ENCODE assay signal across 8 mouse cellular contexts in the genomic region with DNA sequence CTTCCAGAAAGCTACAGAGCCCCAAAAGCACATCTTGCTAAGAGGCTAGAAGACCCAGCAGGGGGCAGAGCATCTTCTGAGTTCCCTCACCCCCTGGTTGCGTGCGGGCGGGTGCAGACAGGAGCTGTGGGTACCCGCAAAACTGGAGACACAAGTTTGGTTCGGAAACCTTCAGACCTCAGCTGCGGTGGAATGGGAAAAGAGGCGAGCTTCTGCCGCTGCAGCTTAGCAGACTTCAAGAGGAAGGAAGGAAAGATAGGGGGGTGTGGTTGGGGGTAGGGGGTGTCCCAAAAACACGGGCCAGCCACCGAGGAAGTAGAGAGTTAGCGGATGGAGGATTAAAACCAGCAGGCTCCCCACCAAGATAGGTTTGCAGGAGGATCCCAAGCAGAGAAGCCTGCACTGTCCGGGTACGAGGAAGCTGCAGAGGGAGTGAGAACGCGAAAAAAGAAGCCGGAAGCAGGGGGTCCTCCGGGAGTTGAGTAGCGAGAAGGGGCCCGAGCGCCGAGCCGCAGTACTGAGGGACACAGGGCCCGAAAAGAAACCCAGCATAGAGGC. TPM values are rescaled to one million over a fixed set of nuclear protein-coding genes. Genes with fewer than 3 reads are reported as not detected.
DNase-seq lines count a peak whose midpoint lies in the region; ATAC-seq and TF ChIP-seq lines count a peak whose summit lies in the region.

No protein-coding gene starts in this region.

- peak overlapping the region; percentile 72 to 93 (median 82) for H3K4me3 ChIP-seq in CH12.LX (replicated peaks in 1 of 3; ENCODE audit: low read depth in 2 of 3, low read length in 2 of 3, poor library complexity in 1 of 3)
- peak overlapping the region; percentile 81 for H3K4me3 ChIP-seq in bone marrow, adult 2 months (replicated peaks; ENCODE audit: control insufficient read depth, low read depth, low read length)
- H3K4me3 ChIP-seq in embryonic fibroblast, embryonic 13.5 days (ENCODE audit: insufficient read depth, low read length): peak overlapping the region; percentile 71
- peak overlapping the region; percentile 94 for H3K4me3 ChIP-seq in heart, embryonic 16.5 days (ENCODE audit: low read length)

- TF ChIP-seq EP300 in CH12.LX (IDR thresholded peaks at IDR 0.05; ENCODE audit: low read length): 0 out of 2 replicates have a peak, but pooled peaks have one; percentile 34

- peak in 1 of 2 experiments; percentile 72; a peak in 2 of 4 replicates for TF ChIP-seq CTCF in CH12.LX (conservative IDR thresholded peaks at IDR 0.05 in 1 of 2, IDR thresholded peaks at IDR 0.05 in 1 of 2; ENCODE audit: low read depth in 2 of 2, low read length in 2 of 2)
- peak; percentile 58 for TF ChIP-seq CTCF in bone marrow, adult 2 months (IDR thresholded peaks at IDR 0.05; ENCODE audit: control insufficient read depth, insufficient read depth, low read length)
- TF ChIP-seq CTCF in embryonic fibroblast, embryonic 13.5 days (IDR thresholded peaks at IDR 0.05; ENCODE audit: borderline replicate concordance, insufficient read depth, low read length): no peak

- H3K36me3 ChIP-seq in CH12.LX (replicated peaks in 1 of 2; ENCODE audit: control insufficient read depth in 1 of 2, insufficient read depth in 1 of 2, low read length in 1 of 2): peaks cover 16 to 36% of the 10 kb centered on the region in 2 experiments
- H3K36me3 ChIP-seq in heart, embryonic 16.5 days (ENCODE audit: control insufficient read depth, insufficient read depth): no peaks in the 10 kb centered on the region

- in situ Hi-C loops in CH12.LX (cut with MboI; ENCODE audit: low pct_ligation_motif_present, low pct_unique_long_range_greater_than_20kb, low sequenced_read_pairs): loop anchor here (5.0 kb wide), 1 partner anchor 64 kb away; no protein-coding TSS in a partner anchor

- peak; percentile 19 for ATAC-seq in heart, embryonic 16.5 days (replicated peaks; ENCODE audit: extremely low read depth, insufficient read depth, low FRiP score)

- WGBS in bone marrow, adult 2 months: under 1% methylated on average over 23 of the region's 23 CpGs
- WGBS in heart, embryonic 16.5 days: 0% methylated on average over 23 of the region's 23 CpGs

- DNase-seq in CH12.LX (ENCODE audit: extremely low read depth): peak; percentile 71
- peak; percentile 76 to 81 for DNase-seq in kidney, postnatal 4 days
- peak; percentile 78 for DNase-seq in lung, postnatal 10 days
- peak; percentile 29 for DNase-seq in ovary, postnatal 14 days (ENCODE audit: low spot score)
- DNase-seq in thymus, postnatal 4 days: peak; percentile 87

- peaks cover 9 to 38% of the 10 kb centered on the region in 2 experiments for H3K4me1 ChIP-seq in CH12.LX (ENCODE audit: control insufficient read depth in 1 of 2, insufficient read depth in 2 of 2)
- H3K4me1 ChIP-seq in bone marrow, adult 2 months (ENCODE audit: control insufficient read depth, insufficient read depth, low read length): peaks cover 2% of the 10 kb centered on the region; the same call in 1 of the 2 replicates
- H3K4me1 ChIP-seq in embryonic fibroblast, embryonic 13.5 days (ENCODE audit: control insufficient read depth, insufficient read depth, low read length): 0 out of 2 replicates have a peak, but pooled peaks cover 2% of the 10 kb centered on the region
- H3K4me1 ChIP-seq in heart, embryonic 16.5 days (ENCODE audit: control insufficient read depth, insufficient read depth, low read length): peaks cover 6% of the 10 kb centered on the region; the same call in 1 of the 2 replicates

- H3K9me3 ChIP-seq in CH12.LX (replicated peaks; ENCODE audit: low read length): peaks cover 4% of the 10 kb centered on the region
- no peaks in the 10 kb centered on the region for H3K9me3 ChIP-seq in heart, embryonic 16.5 days (replicated peaks; ENCODE audit: control insufficient read depth, low read length)

- 0 out of 2 replicates have a peak, but pooled peaks have one; percentile 32 for TF ChIP-seq POLR2A in CH12.LX (IDR thresholded peaks at IDR 0.05; ENCODE audit: low read depth, low read length)
- no peak for TF ChIP-seq POLR2A in bone marrow, adult 2 months (IDR thresholded peaks at IDR 0.05; ENCODE audit: borderline replicate concordance, control insufficient read depth, low read depth, low read length)
- no peak for TF ChIP-seq POLR2A in embryonic fibroblast, embryonic 13.5 days (IDR thresholded peaks at IDR 0.05; ENCODE audit: low read depth, low read length)

- peaks cover 17% of the 10 kb centered on the region for H3K79me2 ChIP-seq in CH12.LX (replicated peaks; ENCODE audit: control insufficient read depth, extremely low read depth, insufficient read depth, poor library complexity, severe bottlenecking)

- dilution Hi-C loops in CH12.LX (cut with MboI; ENCODE audit: extremely low pct_ligation_motif_present, extremely low pct_unique_long_range_greater_than_20kb, low sequenced_read_pairs): no loop called here

- peak overlapping the region; percentile 89 for H3K9ac ChIP-seq in CH12.LX (ENCODE audit: insufficient read depth, low read depth)
- peak overlapping the region; percentile 89 for H3K9ac ChIP-seq in heart, embryonic 16.5 days (ENCODE audit: low read length)

- H3K27ac ChIP-seq in CH12.LX (ENCODE audit: insufficient read depth, low read depth): peak overlapping the region; percentile 91
- H3K27ac ChIP-seq in bone marrow, adult 2 months (ENCODE audit: control insufficient read depth, insufficient read depth, low read depth, low read length, poor library complexity): peak overlapping the region; percentile 87
- H3K27ac ChIP-seq in embryonic fibroblast, embryonic 13.5 days (ENCODE audit: insufficient read depth, low read length): no peak overlapping the region
- H3K27ac ChIP-seq in heart, embryonic 16.5 days (ENCODE audit: low read length): peak overlapping the region; percentile 76

- H3K27me3 ChIP-seq in CH12.LX (replicated peaks): no peaks in the 10 kb centered on the region
- no peaks in the 10 kb centered on the region for H3K27me3 ChIP-seq in heart, embryonic 16.5 days (ENCODE audit: control insufficient read depth, insufficient read depth, low read length)

- TF ChIP-seq RAD21 in CH12.LX (IDR thresholded peaks at IDR 0.05; ENCODE audit: low read depth, low read length): peak; percentile 57

- H3K4me2 ChIP-seq in CH12.LX (ENCODE audit: insufficient read depth, low read depth, poor library complexity, severe bottlenecking): peak overlapping the region; percentile 87; the same call in 1 of the 2 replicates
- peak overlapping the region; percentile 87 for H3K4me2 ChIP-seq in heart, embryonic 16.5 days (ENCODE audit: low read depth, low read length)

TF ChIP-seq in CH12.LX, 34 proteins besides CTCF, POLR2A, EP300 and RAD21 (continues in another document):
- TF ChIP-seq MEF2A (IDR thresholded peaks at IDR 0.05; ENCODE audit: borderline replicate concordance, low read depth, low read length) (no peak), ZNF384 (IDR thresholded peaks at IDR 0.05; ENCODE audit: low read depth, low read length) (0 out of 2 replicates have a peak, but pooled peaks have one; percentile 12), MAFK (IDR thresholded peaks at IDR 0.05; ENCODE audit: insufficient replicate concordance, low read length) (no peak), MAX (IDR thresholded peaks at IDR 0.05; ENCODE audit: low read length) (0 out of 2 replicates have a peak, but pooled peaks have one; percentile 5), SIN3A (IDR thresholded peaks at IDR 0.05; ENCODE audit: low read length) (peak; percentile 68), USF2 (conservative IDR thresholded peaks at IDR 0.05; ENCODE audit: low read depth, low read length) (no peak), MAZ (IDR thresholded peaks at IDR 0.05; ENCODE audit: low read depth, low read length) (peak; percentile 82), HCFC1 (IDR thresholded peaks at IDR 0.05; ENCODE audit: low read depth, low read length) (no peak), TCF12 (IDR thresholded peaks at IDR 0.05; ENCODE audit: low read depth, low read length) (peak; percentile 54), ZKSCAN1 (IDR thresholded peaks at IDR 0.05; ENCODE audit: borderline replicate concordance, low read depth, low read length) (no peak), GABPA (IDR thresholded peaks at IDR 0.05; ENCODE audit: insufficient replicate concordance, low read depth, low read length) (no peak), UBTF (IDR thresholded peaks at IDR 0.05; ENCODE audit: low read depth, low read length) (no peak), ZC3H11A (IDR thresholded peaks at IDR 0.05; ENCODE audit: low read depth, low read length) (peak; percentile 6; the same call in 1 of the 2 replicates), IRF4 (IDR thresholded peaks at IDR 0.05; ENCODE audit: low read depth, low read length) (peak; percentile 53; the same call in 1 of the 2 replicates), SMC3 (IDR thresholded peaks at IDR 0.05; ENCODE audit: low read depth, low read length) (peak; percentile 84), ELF1 (IDR thresholded peaks at IDR 0.05; ENCODE audit: low read depth, low read length) (peak; percentile 33; the same call in 1 of the 2 replicates), TBP (conservative IDR thresholded peaks at IDR 0.05; ENCODE audit: low read depth, low read length) (no peak), POLR2AphosphoS2 (IDR thresholded peaks at IDR 0.05; ENCODE audit: low read depth, low read length) (no peak), CHD2 (IDR thresholded peaks at IDR 0.05; ENCODE audit: low read length) (no peak), BHLHE40 (IDR thresholded peaks at IDR 0.05; ENCODE audit: low read depth, low read length) (peak; percentile 51), MYC (IDR thresholded peaks at IDR 0.05; ENCODE audit: low read depth, low read length) (no peak; the same call in 1 of the 2 replicates), ZMIZ1 (IDR thresholded peaks at IDR 0.05; ENCODE audit: low read depth, low read length) (no peak), ETS1 (conservative IDR thresholded peaks at IDR 0.05; ENCODE audit: low read depth, low read length) (no peak), MXI1 (IDR thresholded peaks at IDR 0.05; ENCODE audit: low read depth, low read length) (peak; percentile 54; the same call in 1 of the 2 replicates), JUN (IDR thresholded peaks at IDR 0.05; ENCODE audit: insufficient read depth, low read depth, low read length) (no peak), CHD1 (IDR thresholded peaks at IDR 0.05; ENCODE audit: low read depth, low read length) (no peak), PAX5 (IDR thresholded peaks at IDR 0.05; ENCODE audit: low read length) (no peak)

RNA-seq across cellular contexts. Expression of gene Cdc14a, which starts 1.0 kb away (rescaled TPM):
- total RNA-seq in CH12.LX (2012; rRNA removed) (8.9 and 9.4 TPM in 2 replicates), CH12.LX (2014; rRNA removed) (9.8 and 12.0 TPM in 2 replicates)
- polyA plus RNA-seq in CH12.LX (2012; ENCODE audit: insufficient read length, low read depth): 11.5 and 12.1 TPM in 2 replicates
- 4.0 and 7.2 TPM in 2 replicates for polyA plus RNA-seq in bone marrow, adult 2 months (2011; ENCODE audit: insufficient read depth, insufficient read length, low replicate concordance, missing spikeins)
- polyA plus RNA-seq in embryonic fibroblast, embryonic 13.5 days (2011; ENCODE audit: insufficient read length, low read depth, missing spikeins): 2.5 and 2.6 TPM in 2 replicates
- 4.1 and 4.7 TPM in 2 replicates for polyA plus RNA-seq in heart, embryonic 16.5 days (2015; fragmentation: Nextera tagmentation; extraction: Ambion mirVana)

Comparison
In these comparisons a context has a peak if more than half of its experiments do, and no peak if none do; other contexts are left out.
1. DNase-seq: peak in every context shown above with its lines; median percentile 87 in thymus, postnatal 4 days; 78 in kidney, postnatal 4 days; 78 in lung, postnatal 10 days; 71 in CH12.LX; 29 in ovary, postnatal 14 days.